Comparison of ENCODE assay signal across 9 mouse cellular contexts in the genomic region with DNA sequence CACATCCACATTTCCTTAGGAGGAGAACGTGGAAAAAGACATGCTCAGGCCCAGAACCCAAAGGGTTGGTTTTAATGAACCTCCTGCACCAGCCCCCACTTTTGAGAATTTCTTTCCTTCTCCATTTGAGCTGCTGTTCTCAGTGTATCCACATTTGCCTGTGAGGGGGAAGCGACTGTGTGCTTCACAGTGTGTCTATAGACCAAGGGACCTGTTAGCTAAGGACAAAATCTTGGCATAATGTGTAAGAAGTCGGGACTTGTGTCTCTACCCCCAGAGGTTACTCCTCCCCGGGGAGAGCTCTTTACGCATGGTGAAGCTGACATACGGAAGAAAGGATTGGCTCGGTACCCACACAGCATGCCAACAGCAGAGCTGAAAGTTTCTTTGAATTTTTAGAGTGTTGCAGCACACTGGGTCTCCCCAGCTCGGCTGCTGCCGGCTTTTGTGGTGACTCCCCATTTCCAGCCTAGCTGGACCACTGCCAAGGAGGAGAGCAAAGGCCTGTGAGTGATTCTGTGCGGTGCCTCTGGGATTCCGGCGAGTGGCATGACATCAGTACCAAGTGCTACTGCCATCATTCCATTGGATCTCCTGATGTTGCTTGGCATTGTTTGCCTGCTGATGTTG. TPM values are rescaled to one million over a fixed set of nuclear protein-coding genes. Genes with fewer than 3 reads are reported as not detected.
DNase-seq lines count a peak whose midpoint lies in the region; ATAC-seq and TF ChIP-seq lines count a peak whose summit lies in the region.
"Had no signal": no experiment of that assay in that cellular context is flagged by ENCODE, and none has a peak within 500 bp of the region (broad histone marks: within the 10 kb centered on the region; RNA-seq: fewer than 3 reads in every experiment).

No protein-coding gene starts in this region.

- H3K4me2 ChIP-seq in hindbrain, embryonic 12.5 days (replicated peaks): peak overlapping the region; percentile 77
- H3K4me2 ChIP-seq in midbrain, embryonic 15.5 days: peak overlapping the region; percentile 60

- 0 out of 2 replicates have a peak, but pooled peaks have one; percentile 34 for ATAC-seq in hindbrain, embryonic 12.5 days (ENCODE audit: low FRiP score)
- peak; percentile 34; the same call in 1 of the 2 replicates for ATAC-seq in midbrain, embryonic 15.5 days (replicated peaks)

- no peaks in the 10 kb centered on the region for H3K9me3 ChIP-seq in hindbrain, embryonic 12.5 days (replicated peaks)
- H3K9me3 ChIP-seq in midbrain, embryonic 15.5 days: no peaks in the 10 kb centered on the region
- no peaks in the 10 kb centered on the region for H3K9me3 ChIP-seq in heart, embryonic 10.5 days
- H3K9me3 ChIP-seq: liver, embryonic 15.5 days had no signal

- H3K4me1 ChIP-seq in cerebellum, adult 2 months (ENCODE audit: control insufficient read depth, insufficient read depth, low read length): peaks cover 30% of the 10 kb centered on the region
- H3K4me1 ChIP-seq in hindbrain, embryonic 12.5 days: peaks cover 14% of the 10 kb centered on the region
- H3K4me1 ChIP-seq in midbrain, embryonic 15.5 days: peaks cover 29% of the 10 kb centered on the region
- peaks cover 11% of the 10 kb centered on the region for H3K4me1 ChIP-seq in heart, embryonic 10.5 days

- DNase-seq in 3134 (ENCODE audit: extremely low read depth, insufficient read length, low spot score): peak; percentile 80
- peak; percentile 85 for DNase-seq in cerebellum, adult 2 months
- DNase-seq in adrenal gland, postnatal 36 days: no peak
- DNase-seq in heart, embryonic 10.5 days (ENCODE audit: low spot score): no peak
- no peak for DNase-seq in natural killer cell, adult 2 months (ENCODE audit: low spot score in 2 of 2)
- DNase-seq in kidney, postnatal 4 days: no peak

- 6% methylated on average over 12 of the region's 12 CpGs for WGBS in cerebellum, adult 2 months
- WGBS in hindbrain, embryonic 12.5 days: 66% methylated on average over 12 of the region's 12 CpGs
- 44% methylated on average over 12 of the region's 12 CpGs for WGBS in midbrain, embryonic 15.5 days
- WGBS in heart, embryonic 10.5 days: 80% methylated on average over 12 of the region's 12 CpGs

- no peaks in the 10 kb centered on the region for H3K27me3 ChIP-seq in cerebellum, adult 2 months (ENCODE audit: control insufficient read depth, insufficient read depth, low read length)
- peaks cover 31% of the 10 kb centered on the region for H3K27me3 ChIP-seq in hindbrain, embryonic 12.5 days
- H3K27me3 ChIP-seq in midbrain, embryonic 15.5 days (replicated peaks): no peaks in the 10 kb centered on the region
- H3K27me3 ChIP-seq in heart, embryonic 10.5 days (ENCODE audit: insufficient read depth, poor library complexity, severe bottlenecking): peaks cover 52% of the 10 kb centered on the region

- peak overlapping the region; percentile 90 for H3K27ac ChIP-seq in cerebellum, adult 2 months (ENCODE audit: insufficient read depth, low read length)
- H3K27ac ChIP-seq in hindbrain, embryonic 12.5 days: no peak overlapping the region
- peak overlapping the region; percentile 88 for H3K27ac ChIP-seq in midbrain, embryonic 15.5 days
- H3K27ac ChIP-seq in heart, embryonic 10.5 days: no peak overlapping the region
- H3K27ac ChIP-seq: liver, embryonic 15.5 days had no signal

- no peak overlapping the region for H3K9ac ChIP-seq in hindbrain, embryonic 12.5 days
- H3K9ac ChIP-seq in midbrain, embryonic 15.5 days: peak overlapping the region; percentile 80
- H3K9ac ChIP-seq: liver, embryonic 15.5 days had no signal

- TF ChIP-seq POLR2A in cerebellum, adult 2 months (IDR thresholded peaks at IDR 0.05; ENCODE audit: borderline replicate concordance, insufficient read depth, low read length): no peak

- H3K4me3 ChIP-seq in cerebellum, adult 2 months (replicated peaks; ENCODE audit: insufficient read depth, low read depth, low read length): peak overlapping the region; percentile 95
- H3K4me3 ChIP-seq in hindbrain, embryonic 12.5 days: peak overlapping the region; percentile 51; the same call in 1 of the 2 replicates
- H3K4me3 ChIP-seq in midbrain, embryonic 15.5 days: peak overlapping the region; percentile 71
- no peak overlapping the region for H3K4me3 ChIP-seq in heart, embryonic 10.5 days
- H3K4me3 ChIP-seq: liver, embryonic 15.5 days had no signal

- no peaks in the 10 kb centered on the region for H3K36me3 ChIP-seq in hindbrain, embryonic 12.5 days
- H3K36me3 ChIP-seq in midbrain, embryonic 15.5 days (replicated peaks): no peaks in the 10 kb centered on the region
- H3K36me3 ChIP-seq in heart, embryonic 10.5 days: no peaks in the 10 kb centered on the region
- H3K36me3 ChIP-seq: liver, embryonic 15.5 days had no signal

- TF ChIP-seq CTCF in cerebellum, adult 2 months (IDR thresholded peaks at IDR 0.05; ENCODE audit: borderline replicate concordance, insufficient read depth, low read depth, low read length): no peak

RNA-seq across cellular contexts. Expression of a gene that starts 9.4 kb away (rescaled TPM):
- 90.4 and 98.9 TPM in 2 replicates for polyA plus RNA-seq in cerebellum, adult 2 months (2012; rRNA removed)
- polyA plus RNA-seq in hindbrain, embryonic 12.5 days (2016; fragmentation: Nextera tagmentation; extraction: Ambion mirVana): 11.5 and 11.6 TPM in 2 replicates
- 62.7 and 65.5 TPM in 2 replicates for polyA plus RNA-seq in midbrain, embryonic 15.5 days (2015; fragmentation: Nextera tagmentation; extraction: Ambion mirVana)
- total RNA-seq in adrenal gland, postnatal 36 days (2021): 1 to 10 TPM; 1.1 to 1.5 TPM
- polyA plus RNA-seq in heart, embryonic 10.5 days (2016; fragmentation: Nextera tagmentation; extraction: Ambion mirVana): 0.06 and 0.11 TPM in 2 replicates
- polyA plus RNA-seq: liver, embryonic 15.5 days had no signal

RNA-seq across cellular contexts. Expression of a gene that starts 54.7 kb away (rescaled TPM):
- polyA plus RNA-seq in cerebellum, adult 2 months (2012; rRNA removed): 12.7 and 15.3 TPM in 2 replicates
- polyA plus RNA-seq in hindbrain, embryonic 12.5 days (2016; fragmentation: Nextera tagmentation; extraction: Ambion mirVana): 1.5 and 1.9 TPM in 2 replicates
- 1.1 and 1.3 TPM in 2 replicates for polyA plus RNA-seq in midbrain, embryonic 15.5 days (2015; fragmentation: Nextera tagmentation; extraction: Ambion mirVana)
- 1 to 10 TPM; 2.5 TPM for total RNA-seq in adrenal gland, postnatal 36 days (2021)
- 7.9 and 18.6 TPM in 2 replicates for polyA plus RNA-seq in heart, embryonic 10.5 days (2016; fragmentation: Nextera tagmentation; extraction: Ambion mirVana)

Comparison
In these comparisons a context has a peak if more than half of its experiments do, and no peak if none do; other contexts are left out.
1. DNase-seq: peak in 3134 (single experiment) and cerebellum, adult 2 months (2 of 2); none in adrenal gland, postnatal 36 days (0 of 2), heart, embryonic 10.5 days (single experiment), natural killer cell, adult 2 months (0 of 2) and kidney, postnatal 4 days (0 of 2).
2. H3K27ac ChIP-seq: peak in cerebellum, adult 2 months (single experiment) and midbrain, embryonic 15.5 days (single experiment); none in hindbrain, embryonic 12.5 days (single experiment) and heart, embryonic 10.5 days (single experiment).
3. RNA of a gene that starts 9.4 kb away (polyA plus RNA-seq): 90.4 to 98.9 TPM in cerebellum, adult 2 months, 62.7 to 65.5 TPM in midbrain, embryonic 15.5 days and 11.5 to 11.6 TPM in hindbrain, embryonic 12.5 days; 0.06 to 0.11 TPM in heart, embryonic 10.5 days; every median in the first group is over 10 times any median in the second.